Mouse (Mus musculus) kidney, postnatal 4 days (tissue): ENCODE results near the gene Sec24a.
A peak's percentile ranks its signal among the peaks of the same experiment; 100 is the strongest.
"Not testable (repeated sequence)": the region's sequence is repeated elsewhere in the genome, so short reads cannot be mapped to it uniquely, and the experiment has no call there.

Experiments used
- DNase-seq, 2 experiments: peaks; one replicate each; pipeline ENCODE4 v3.0.0; 2021; ENCODE audit warnings: mixed read lengths in 2 of 2

Gene Sec24a

DNA sequence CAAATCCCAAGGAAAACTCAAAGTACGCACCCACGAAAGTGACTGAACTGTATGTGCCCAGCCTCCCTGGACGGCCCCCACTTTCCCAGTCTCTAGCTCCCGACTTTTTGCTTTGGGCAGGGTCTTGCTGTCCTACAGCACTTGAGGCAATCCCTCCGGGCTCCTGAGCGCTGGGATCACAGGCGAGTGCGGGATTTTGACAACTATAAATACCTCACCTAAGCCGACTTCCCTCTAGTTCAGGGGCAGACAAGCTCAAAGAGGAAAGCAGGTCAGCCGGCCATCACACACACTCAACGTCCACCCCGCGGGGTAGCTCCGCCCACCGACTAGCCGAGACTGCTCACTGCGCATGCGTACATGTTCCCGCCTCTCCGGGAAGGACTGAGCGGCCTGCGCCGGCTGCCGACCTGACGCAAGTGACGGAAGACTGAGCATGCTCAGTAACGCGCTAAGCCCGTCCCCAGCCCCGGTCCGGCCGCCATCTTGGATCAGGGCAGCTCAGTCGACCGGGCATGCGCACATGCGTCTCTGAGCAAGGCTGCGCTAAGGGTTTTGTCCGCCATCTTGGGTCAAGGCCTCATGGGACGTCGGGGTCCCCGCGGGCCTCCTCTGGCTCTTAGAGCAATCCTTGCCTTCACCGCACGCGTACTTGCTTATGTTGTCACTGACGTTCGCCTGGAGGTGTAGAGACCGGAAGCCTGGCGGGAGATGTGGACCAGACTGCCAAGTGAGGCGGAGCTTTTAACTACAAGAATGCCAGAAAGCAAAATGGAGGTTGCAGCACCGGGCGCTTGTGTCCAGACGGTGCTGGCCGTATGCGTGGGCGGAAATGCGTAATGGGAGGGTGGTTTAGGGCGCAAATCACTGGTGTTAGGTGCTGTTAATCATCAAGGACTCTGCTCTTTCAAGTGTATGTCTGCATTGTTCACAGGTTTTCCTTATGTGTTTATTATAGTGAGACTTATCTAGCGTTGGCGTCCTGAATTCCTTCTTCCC, 74.8 kb downstream of the Sec24a start, which contains the start of gene 0610009B22Rik:
Gene 0610009B22Rik (minus strand): TSS at position 545 of the 999 bp plus-strand sequence.
- peak; percentile 100 for DNase-seq

GRCm38 (mm10) chr11:51681976-51682374, 81.5 kb downstream of the Sec24a start:
- DNase-seq, result no peak

DNA sequence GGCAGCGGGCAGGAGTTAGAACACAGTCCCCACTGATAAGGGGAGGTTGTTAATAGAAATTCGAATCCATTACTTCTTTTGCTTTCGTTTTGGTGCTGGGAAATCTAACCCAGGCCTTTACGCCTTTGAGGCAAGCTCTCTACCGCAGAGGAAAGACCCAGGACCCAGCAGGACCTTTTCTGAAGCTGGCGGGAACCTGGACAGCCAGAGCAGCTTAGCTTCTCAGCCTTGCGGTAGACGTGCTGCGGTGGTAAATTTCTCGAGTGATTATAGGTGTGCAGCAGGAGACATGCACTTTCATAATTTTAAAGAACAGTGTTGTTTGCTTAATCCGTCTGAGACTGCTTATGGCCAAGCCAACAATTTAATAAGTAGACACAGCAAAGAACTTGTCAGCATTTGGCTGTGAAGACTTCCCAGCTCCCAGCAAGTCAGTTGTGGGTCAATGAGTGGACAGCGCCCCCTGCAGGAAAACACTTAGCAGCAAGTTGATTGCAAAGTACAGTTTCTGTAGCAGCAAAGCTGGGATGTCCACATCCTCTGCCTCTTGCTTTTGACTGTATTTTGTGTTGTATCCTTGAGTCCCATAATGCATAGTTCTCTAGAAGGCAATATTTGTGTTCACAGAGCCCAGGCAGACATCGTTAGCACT, 82.0 kb downstream of the Sec24a start:
- peak; percentile 94 to 95 for DNase-seq

- DNase-seq, result no peak
Measured at GRCm38 (mm10) chr11:51679466-51679865, 84.0 kb downstream of the Sec24a start.

DNA sequence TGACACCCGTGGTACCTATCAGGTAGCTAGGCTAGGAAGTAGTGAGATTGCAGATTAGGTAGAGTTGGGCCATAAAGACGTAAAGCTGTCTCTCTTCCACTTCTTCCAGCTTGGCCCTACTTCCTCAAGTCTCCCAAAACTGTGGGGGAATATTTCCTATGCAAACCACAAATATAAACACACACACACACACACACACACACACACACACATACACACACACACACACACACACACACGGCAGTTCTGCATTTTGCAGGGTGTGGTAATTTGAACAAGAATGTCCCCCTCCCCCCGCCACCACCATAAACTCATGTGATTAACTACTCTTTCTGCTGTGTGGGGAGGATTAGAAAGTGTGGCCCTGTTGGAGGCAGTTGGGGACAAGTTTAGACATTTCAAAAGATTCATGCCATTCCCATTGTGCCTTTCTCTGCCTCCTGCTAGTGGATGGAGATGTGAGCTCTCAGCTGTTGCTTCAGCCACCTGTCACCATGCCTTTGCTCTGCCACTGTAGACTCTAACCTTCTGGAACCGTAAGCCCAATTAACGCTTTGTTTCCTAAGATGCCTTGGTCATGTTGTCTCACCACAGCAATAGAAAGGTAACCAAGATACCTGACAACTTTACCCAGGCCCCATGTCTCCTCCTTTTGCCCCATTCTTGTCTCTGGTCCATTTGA, 85.6 kb downstream of the Sec24a start:
- DNase-seq, result no peak

DNA sequence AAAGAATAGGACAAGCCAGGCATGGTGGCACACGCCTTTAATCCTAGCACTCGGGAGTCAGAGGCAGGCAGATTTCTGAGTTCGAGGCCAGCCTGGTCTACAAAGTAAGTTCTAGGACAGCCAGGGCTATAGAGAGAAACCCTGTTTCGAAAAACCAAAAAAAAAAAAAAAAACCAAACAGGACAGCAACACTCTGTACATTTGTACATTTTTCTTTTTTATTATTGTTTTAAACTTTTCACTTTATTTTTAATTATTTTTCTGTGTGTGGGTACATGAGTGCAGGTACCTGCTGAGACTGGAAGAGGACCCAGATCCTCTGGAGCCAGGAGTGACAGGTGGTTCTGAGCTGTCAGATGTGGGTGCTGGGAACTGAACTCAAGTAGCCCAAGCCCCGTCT, 88.0 kb downstream of the Sec24a start:
- DNase-seq, result no peak

- DNase-seq, result peak; percentile 27 to 53
Measured at GRCm38 (mm10) chr11:51673291-51673690, 90.1 kb downstream of the Sec24a start.

GRCm38 (mm10) chr11:51671376-51671775, 92.1 kb downstream of the Sec24a start:
- DNase-seq, result no peak

GRCm38 (mm10) chr11:51670846-51671245, 92.6 kb downstream of the Sec24a start:
- no peak for DNase-seq

DNA sequence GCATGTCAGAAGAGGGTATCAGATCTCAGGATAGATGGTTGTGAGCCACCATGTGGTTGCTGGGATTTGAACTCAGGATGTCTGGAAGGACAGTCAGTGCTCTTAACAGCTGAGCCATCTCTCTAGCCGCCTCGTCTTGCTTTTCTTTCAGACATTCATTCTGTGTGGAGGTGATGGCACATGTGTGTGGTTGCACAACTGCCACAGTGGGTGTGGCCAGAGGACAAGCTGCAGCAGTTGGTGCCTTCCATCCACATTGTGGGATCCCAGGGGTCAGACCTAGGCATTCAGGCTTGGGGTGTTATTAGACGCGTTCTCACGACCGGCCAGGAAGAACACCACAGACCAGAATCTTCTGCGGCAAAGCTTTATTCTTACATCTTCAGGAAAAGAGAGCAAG, 98.7 kb downstream of the Sec24a start:
- DNase-seq, result not testable (repeated sequence)

DNA sequence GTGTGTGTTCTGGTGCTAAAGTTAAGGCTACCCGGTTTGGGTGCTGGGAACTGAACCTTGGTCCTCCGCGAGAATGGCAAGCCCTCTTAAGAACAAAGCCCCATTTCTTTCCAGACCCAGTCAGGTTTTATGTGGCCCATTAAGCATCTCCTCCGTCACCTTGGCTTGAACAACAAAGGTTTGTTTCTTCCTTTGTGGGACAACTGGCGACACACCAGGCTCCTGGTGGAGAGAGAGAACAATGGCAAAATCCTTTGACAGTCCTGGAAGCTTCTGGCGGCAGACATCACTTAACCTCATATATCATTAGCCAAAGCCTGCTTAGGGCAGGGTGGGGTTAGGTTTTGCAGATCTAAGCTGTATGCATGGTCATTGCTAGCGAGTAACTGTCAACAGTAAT, 100.8 kb downstream of the Sec24a start:
- DNase-seq, result peak in 1 of 2 experiments; percentile 19

DNA sequence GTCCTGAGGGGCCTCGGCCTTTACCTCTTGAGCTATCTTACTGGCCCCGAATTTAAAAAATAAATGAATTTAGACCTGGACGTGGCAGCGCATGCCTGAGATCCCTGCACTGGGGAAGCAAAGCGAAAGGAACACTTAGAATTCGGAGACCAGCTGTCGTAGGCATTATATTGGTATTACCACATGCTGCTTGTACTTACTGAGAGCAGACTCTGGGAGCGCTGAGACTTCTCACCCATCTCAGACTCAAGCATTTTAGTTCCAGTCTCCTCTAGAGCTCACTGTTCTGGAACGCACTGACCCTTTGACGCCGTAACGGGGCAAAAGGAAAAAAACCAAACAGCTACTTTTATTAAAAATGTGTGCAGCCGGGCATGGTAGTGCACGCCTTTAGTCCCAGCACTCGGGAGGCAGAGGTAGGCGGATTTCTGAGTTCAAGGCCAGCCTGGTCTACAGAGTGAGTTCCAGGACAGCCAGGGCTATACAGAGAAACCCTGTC, 101.5 kb downstream of the Sec24a start:
- no peak for DNase-seq

DNA sequence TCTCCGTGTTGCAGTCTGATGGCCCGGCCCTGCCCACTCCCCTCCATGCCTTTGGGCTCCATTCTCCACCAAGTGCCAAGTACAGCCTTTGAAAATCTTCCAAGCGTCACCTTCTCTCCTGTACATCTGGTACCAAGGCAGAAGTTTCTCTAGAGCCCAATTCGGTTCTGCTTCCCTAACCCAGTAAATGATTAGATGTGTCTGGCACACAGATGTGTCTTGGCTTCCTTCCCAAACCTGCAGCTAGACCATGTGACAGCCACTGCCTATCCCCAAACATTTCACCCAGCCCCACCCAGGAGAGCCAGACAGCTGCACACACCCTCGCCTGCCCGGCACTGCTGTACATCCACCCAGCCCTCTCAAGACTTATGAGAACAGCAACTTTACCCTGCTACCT, 104.7 kb downstream of the Sec24a start:
- DNase-seq, result peak; percentile 56 to 72

DNA sequence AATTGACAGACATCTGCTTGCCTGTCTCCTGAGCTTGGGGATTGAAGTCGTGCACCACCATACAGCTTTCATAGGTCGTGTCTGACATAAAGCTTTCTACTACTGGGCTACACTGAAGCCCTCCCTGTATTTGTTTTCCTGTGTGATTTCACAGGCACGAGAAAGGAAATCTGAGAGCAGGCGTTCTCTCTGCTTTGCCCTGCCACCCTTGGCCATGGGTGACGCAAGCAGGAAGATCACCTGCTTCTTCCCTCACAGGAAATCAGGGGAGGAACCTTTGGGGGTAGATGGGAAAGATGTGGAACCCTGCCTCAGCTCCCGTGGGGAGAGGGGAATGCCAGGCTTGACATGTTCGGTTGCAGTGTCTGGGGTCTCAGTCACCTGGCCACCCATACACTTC, 105.1 kb downstream of the Sec24a start:
- DNase-seq, result peak in 1 of 2 experiments; percentile 39

DNA sequence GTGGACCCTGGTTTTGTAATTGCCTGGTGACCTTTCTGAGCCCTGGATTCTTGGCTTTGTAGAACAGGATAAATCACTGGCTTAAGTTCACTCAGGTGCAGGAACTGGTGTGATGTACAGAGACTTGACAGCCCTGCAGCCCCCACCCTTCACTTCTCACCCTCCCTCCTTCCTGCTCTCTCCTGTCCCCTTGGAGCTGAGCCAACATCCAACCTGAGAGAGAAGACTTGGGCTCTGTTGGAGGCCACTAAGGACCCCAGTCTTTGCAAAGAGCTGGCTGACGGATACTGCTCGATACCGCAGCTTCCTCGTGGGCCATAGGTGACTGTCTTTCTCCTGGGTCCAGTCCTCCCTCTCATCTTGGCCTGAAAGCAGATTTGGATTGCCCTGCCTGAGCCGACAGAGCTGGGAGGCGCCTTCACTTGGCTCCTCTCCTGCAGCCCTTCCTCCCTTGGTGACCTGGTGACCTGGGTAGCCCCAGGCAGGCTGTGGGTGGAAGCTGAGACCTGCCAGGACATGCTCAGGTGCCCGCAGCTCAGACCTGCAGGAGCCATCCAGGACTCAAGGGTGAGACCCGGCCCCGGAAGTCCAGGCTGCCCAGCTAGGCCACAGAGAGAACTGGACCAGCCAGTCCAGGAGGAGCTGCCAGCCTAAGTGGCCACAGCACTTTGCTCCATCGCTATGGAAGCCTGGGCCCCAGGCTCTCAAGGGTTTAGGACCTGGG, 106.5 kb downstream of the Sec24a start:
- peak; percentile 40 to 61 for DNase-seq

GRCm38 (mm10) chr11:51654891-51655290, 108.5 kb downstream of the Sec24a start:
- DNase-seq, result no peak

DNA sequence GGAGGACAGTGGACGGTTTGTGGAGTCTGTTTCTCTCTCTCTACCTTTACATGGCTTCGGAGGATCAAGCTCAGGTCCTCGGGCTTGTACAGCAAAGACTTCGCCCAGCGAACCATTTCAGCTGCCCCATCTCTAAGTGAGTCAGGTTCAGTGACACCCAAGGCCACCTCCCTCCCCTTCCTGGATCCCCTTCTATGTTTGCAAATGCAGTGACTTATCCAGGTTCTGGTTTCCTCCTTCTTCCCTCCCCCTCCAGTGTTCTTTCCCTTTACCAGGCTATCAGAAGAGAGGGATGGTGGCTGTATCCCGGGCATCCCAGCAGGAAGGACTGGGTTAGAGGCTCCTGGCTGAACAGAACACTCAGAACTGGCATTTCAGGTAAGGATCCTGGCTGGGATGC, 109.7 kb downstream of the Sec24a start:
- no peak for DNase-seq

- no peak for DNase-seq
Measured at GRCm38 (mm10) chr11:51652889-51653418, 110.5 kb downstream of the Sec24a start.

DNA sequence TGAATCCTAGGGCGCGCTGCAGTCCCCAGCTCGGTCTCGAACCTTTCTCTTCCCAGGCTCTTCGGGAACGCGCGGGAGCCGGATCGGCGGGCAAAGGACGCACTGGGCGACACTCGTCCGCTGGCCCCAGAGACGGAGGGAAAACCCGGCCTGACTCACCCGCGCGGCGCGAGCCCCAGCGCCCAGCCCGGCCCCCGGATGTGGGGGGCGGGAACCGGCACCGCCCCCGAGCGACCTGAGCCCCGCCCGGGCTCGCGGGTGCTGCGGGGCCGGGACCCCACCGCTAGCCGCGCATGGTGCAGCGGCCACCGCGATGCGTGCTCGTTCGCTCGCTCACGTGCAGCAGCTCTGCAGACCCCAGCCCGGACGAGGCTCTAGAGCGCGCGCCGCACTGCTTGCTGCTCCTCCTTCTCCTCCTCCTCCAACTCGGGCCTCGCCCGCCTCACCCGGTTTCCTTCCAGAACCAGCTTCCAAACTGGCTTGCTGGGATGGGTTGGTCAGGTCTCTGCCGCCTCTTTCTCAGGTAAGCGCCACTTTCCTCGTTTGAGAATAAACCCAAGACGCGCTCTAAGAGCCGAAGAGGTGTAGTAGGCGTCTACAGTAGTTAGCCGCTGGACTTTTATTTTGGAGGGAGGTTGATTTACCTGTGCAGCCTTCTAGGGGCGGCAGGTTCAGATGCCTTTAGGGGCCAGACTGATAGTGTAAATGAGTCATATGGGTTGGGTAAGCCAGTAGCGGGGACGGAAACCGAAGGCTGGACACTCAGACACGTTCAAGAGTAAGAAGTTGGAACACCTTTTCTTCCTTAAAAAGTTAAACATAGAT, 112.5 kb downstream of the Sec24a start, which contains the start of the genes N4bp3 and D930048N14Rik:
Gene N4bp3 (minus strand): TSS at position 152 of the 825 bp plus-strand sequence.
Gene D930048N14Rik (plus strand): TSS at position 264 of the 825 bp plus-strand sequence.
- peak; percentile 83 to 90 for DNase-seq

DNA sequence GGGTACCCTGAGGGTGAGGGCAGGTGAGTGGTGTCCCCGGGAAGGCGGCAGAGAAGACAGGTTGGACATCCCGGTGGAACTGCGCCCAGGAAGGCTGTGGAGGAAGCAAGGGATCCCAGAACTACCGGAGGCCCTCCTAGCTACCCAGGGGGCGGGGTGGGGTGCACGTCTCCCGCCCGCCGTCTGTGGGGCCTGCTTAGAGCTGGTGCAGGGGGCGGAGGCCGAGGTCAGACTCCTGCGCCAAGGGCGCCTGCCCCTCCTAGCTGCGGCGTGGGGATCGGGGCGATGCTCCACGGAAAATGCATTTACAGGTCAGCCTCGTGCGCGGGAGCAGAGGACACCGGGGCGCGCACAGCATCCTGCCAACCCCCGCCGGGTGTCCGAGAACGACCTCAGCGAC, 113.2 kb downstream of the Sec24a start:
- peak in 1 of 2 experiments; percentile 57 for DNase-seq

DNA sequence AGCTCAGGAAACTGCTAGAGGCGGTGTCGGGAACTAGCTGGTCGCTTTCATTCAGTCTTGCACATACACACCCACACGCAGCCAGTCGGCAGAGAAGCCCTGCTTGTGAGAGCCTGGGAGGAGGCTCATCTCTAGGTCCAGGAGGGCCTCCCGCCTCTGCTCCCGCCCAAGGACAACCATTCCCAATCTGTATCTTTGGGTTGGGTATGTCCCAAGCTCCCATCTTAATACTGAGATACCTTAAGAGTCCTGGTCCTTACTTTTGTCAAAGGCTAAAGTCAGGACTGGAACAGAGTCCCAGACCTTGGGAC, 113.6 kb downstream of the Sec24a start:
- DNase-seq, result peak in 1 of 2 experiments; percentile 55
